Mouse (Mus musculus): ENCODE data around the gene Col5a3. TPM values are rescaled to one million over a fixed set of nuclear protein-coding genes. Genes with fewer than 3 reads are reported as not detected.

Col5a3 gene
- total RNA-seq, 2 experiments from 2014 or later, result 14.4 to 15.4 TPM

Other genes starting within 250 kb of the Col5a3 start
- 1 to 10 TPM; 1.7 to 2.3 TPM for gene Zfp846, start 233.8 kb downstream of the Col5a3 start, total RNA-seq (2021)
- 100 to 1,000 TPM; 210 to 236 TPM for gene Ubl5, start 172.2 kb downstream of the Col5a3 start, total RNA-seq (2021)
- gene Fbxl12, start 170.3 kb downstream of the Col5a3 start, total RNA-seq (2021), result 1 to 10 TPM; 3.7 to 4.6 TPM
- 10 to 100 TPM; 12.4 to 14.8 TPM for gene Pin1, start 163.0 kb downstream of the Col5a3 start, total RNA-seq (2021)
- gene Olfm2, start 68.7 kb downstream of the Col5a3 start, total RNA-seq (2021), result under 1 TPM in 1 of 2 experiments, not detected in 1; 0.11 TPM
- 1 to 10 TPM in 1 of 2 experiments, under 1 TPM in 1; 0.48 to 1.7 TPM for gene Rdh8, start 3.4 kb upstream of the Col5a3 start, total RNA-seq (2021)
- gene A230050P20Rik, start 53.6 kb upstream of the Col5a3 start, total RNA-seq (2021), result 1 to 10 TPM; 1.8 to 2.8 TPM
- gene Angptl6, start 64.7 kb upstream of the Col5a3 start, total RNA-seq (2021), result 1 to 10 TPM; 5.9 to 7.3 TPM
- gene Ppan, start 73.1 kb upstream of the Col5a3 start, total RNA-seq (2021), result 1 to 10 TPM; 6.6 to 6.9 TPM
- gene Eif3g, start 83.6 kb upstream of the Col5a3 start, total RNA-seq (2021), result 100 to 1,000 TPM in 1 of 2 experiments, 10 to 100 TPM in 1; 98.6 to 100 TPM
- 1 to 10 TPM; 6.0 to 6.7 TPM for gene Dnmt1, start 144.8 kb upstream of the Col5a3 start, total RNA-seq (2021)
- 1 to 10 TPM in 1 of 2 experiments, under 1 TPM in 1; 0.68 to 1.9 TPM for gene S1pr2, start 161.7 kb upstream of the Col5a3 start, total RNA-seq (2021)
- gene Mrpl4, start 187.7 kb upstream of the Col5a3 start, total RNA-seq (2021), result 10 to 100 TPM; 57.9 to 58.8 TPM
- 1 to 10 TPM; 1.6 to 3.0 TPM for gene Icam1, start 200.9 kb upstream of the Col5a3 start, total RNA-seq (2021)
- gene Icam4, start 214.3 kb upstream of the Col5a3 start, total RNA-seq (2021), result 1 to 10 TPM; 1.4 to 2.8 TPM
- not detected for gene Icam5, start 217.0 kb upstream of the Col5a3 start, total RNA-seq (2021)